Mouse (Mus musculus): ENCODE results near the gene Nhsl2.
A peak's percentile ranks its signal among the peaks of the same experiment; 100 is the strongest.
"Not testable (repeated sequence)": the region's sequence is repeated elsewhere in the genome, so short reads cannot be mapped to it uniquely, and the experiment has no call there.

Gene Nhsl2

DNA sequence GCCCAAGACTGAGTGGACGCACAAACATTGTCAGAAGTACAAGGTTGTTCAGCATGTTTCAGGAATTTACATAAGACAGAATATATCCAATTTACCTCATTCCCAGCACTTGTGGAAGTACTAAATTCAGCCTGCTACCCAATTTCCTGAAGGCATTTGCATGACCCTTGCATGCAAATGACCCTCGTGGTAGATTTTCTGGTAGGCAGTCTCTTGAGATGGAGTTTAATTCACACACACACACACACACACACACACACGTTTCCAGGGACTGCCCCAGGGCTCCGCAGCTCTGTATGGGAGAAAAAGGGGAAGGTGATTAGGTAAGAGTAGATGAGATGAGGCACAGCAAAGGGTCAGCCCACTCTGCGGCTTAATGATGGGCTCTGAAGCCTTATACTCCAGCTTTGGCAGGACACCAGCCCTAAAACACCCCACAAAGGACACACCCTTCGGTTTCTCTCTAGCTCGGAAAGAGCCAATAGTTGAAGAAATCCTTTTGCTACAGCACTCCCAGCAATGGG, 245.3 kb downstream of the Nhsl2 start:
- no peak for DNase-seq

DNA sequence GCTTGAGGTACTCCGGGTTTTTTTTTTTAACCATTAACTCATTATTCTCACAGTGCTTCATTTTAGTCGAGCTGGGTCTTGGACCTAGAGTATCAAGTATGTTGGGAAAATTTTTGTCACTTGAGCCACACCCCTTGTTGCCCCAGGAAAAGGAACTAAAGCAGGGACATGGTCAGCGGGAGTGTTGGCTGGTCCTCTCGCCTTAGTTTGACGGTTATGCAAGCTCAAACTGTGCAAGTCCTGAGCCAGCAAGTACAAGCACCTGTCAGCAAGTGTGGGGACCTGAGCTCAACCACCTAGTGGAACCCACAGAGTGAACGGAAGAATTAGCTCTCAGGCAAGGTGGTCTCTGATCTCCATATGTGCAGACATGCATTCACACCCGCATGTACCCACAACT, 252.7 kb downstream of the Nhsl2 start:
- no peak for DNase-seq

DNA sequence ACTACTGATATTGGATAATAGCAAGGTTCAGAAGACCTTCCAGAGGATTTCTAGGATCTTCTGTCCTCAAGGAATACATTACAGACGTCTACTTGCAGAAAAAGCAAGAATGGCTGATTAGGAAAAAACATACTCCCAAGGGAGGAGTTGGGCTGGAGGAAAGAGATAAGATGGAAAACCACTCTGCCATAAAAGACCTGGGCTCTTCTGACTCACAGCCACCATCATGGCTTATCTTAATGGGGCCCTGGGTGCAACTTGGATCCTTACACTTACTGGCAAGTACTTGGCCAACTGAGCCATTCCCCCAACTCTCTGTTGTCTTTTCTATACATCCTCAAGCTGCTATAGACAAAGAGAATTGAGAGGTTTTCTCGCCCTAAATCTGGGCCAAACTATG, 254.6 kb downstream of the Nhsl2 start:
- DNase-seq, result not testable (repeated sequence)

DNA sequence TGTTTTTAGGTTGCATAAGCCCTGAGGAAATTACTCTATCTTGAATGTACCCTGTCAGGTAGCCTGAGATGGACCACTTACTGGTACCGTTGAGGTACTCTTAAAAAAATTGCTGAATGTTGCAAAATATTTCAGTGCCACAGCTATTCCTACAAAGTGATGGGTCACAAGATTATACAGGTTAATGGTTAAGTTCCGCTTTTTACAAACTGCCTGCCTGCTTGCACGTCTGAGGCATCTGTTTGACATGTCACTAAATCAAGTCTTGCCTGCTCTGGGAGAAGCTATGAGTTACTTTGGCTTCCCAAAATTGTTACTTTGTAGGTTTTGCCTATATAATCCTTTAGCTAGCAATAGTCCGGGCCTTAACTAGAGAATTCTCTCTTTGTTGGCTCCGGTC, 260.2 kb downstream of the Nhsl2 start:
- DNase-seq, result not testable (repeated sequence)

DNA sequence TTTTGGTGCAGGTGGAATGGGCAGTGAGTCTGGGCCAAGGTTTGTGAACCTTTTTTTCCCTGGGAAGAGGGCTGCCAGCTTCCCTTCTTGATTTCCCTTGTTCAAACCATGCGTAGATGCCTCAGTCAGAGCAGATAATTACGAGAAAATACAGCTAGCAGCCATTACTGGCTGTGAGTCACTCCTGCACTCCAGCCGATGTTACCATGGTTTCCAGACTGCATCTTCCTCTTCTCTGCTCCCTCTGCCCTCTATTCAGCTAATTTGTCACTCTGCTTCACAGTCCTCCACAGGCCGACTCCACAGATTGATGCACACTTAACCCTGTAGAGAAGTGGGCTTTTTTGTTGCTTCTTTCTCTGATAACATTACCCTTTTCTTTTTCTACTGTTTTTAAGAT, 266.5 kb downstream of the Nhsl2 start:
- DNase-seq, result no peak

DNA sequence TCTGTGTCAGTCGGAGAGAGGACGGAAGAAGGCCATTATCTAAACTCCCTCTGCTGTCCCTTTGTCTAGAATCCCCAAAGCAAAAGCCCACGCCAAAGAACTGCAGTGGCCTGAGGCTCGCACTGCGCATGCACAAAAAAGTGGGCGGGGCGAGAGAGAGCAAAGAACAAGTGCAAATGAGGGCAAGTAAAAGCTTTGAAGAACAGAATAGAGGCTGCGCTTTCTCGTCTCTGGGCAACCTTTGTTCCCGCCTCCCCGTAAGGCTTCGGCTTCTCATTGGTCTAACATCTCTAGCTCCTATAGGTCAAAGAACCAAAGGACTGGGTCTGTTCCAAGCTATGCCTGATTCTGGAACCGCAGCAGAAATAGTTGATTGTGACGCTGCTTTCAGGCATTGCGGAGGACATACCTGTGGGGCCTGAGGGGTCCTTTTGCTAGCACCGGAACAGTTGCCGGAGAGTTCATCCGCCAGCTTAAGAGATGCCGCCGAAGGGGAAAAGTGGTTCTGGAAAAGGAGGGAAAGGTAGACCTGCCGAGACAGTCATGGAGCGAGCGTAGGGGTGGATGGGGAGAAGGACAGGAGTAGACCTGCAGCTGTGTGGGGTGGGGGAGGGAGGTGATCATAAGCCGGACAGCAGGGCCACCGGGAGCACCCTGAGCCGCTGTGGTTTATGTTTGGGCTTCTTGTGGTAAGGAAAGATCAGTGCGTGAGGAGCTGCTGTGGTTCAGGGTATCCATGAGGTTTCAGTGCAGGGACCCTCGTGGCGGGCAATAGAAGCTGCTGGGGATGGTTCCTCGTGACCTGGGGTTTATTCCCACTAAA, 270.1 kb downstream of the Nhsl2 start, which contains the start of gene Pin4:
Gene Pin4 (plus strand): TSS at position 406 of the 823 bp plus-strand sequence.
- peak; percentile 90 to 95 for DNase-seq

DNA sequence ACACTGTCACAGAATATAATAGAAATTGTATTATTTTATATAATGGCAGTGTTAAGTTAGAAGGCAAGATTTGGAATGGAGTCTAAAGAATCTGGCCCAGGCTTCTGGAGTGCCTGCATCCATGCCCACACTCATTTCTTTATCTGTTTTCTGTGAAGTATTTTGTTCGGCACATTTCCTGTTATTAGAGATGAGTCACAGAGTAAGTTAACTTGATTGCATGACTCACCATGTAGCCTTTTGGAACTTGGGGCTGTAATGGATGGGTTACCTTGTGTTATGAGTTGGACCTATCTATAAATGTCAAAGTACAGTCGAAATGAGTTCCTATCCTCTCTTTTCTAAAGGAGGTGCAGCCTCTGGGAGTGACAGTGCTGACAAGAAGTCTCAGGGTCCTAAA, 272.1 kb downstream of the Nhsl2 start:
- DNase-seq, result no peak

DNA sequence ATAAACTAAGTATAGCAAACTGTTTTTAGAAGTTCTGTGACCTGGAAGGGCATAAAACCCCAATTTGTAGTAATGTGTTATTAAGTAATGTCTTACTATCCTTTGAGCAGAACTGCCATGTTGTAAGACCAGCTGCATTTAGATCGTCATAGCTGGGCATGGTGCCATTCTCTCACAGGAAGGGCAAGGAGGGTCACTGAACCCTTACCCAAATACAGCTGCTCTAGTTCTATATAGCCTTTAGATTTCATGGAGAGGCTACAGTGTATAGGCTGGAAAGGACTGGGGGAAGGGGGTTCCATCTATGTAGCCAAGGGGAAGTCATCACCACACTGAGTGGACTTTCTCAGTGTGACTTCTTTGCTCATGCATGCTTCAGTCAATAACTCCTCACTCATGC, 292.0 kb downstream of the Nhsl2 start:
- no peak for DNase-seq

All from cerebellum, adult 18-20 months (tissue).